Mouse (Mus musculus): ENCODE results near the gene Trim80. TPM values are rescaled to one million over a fixed set of nuclear protein-coding genes. Genes with fewer than 3 reads are reported as not detected.

Trim80 gene
- polyA plus RNA-seq, 1 experiment from 2014 or later, result not detected

DNA sequence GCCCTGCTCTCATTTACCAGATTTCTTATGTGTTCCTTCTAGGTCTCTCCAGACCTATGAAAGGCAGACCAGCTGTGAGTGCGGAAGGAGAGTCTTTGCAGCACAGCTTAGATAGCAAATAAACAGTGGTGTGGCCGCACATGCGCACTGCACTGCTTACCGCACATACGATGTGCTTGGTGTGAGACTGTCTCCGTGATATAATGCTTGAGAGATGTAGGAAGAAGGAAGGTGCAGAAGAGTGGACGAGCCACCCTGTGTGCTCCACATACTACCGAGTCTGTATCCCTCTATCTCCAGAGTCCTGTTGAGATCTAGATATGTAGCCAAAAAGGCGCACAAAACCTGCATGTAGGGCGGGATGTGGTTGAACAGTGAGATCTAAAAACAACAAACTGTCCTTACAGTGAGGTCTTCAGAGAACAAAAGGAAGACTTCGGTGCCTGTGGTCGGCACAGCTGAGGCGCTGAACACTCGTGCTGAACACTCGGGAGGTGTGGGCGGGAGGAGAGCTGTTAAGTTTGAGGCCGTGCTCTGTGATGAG is 33.4 kb upstream of the Trim80 start:
- no peak overlapping the region for H3K4me2 ChIP-seq (ENCODE audit: low read length)
- H3K27ac ChIP-seq (ENCODE audit: low read length), result no peak overlapping the region
- no peaks in the 10 kb centered on the region for H3K27me3 ChIP-seq (replicated peaks; ENCODE audit: control insufficient read depth, insufficient read depth, low read length)
- H3K36me3 ChIP-seq (ENCODE audit: control insufficient read depth, insufficient read depth), result no peaks in the 10 kb centered on the region
- no peak for ATAC-seq
- WGBS, result 93% methylated on average over 17 of the region's 17 CpGs
- H3K9me3 ChIP-seq (ENCODE audit: control insufficient read depth, low read length), result no peaks in the 10 kb centered on the region
- no peak overlapping the region for H3K4me3 ChIP-seq (replicated peaks; ENCODE audit: low read length)
- H3K9ac ChIP-seq (replicated peaks; ENCODE audit: low read depth, low read length), result no peak overlapping the region
- peaks cover 29% of the 10 kb centered on the region for H3K4me1 ChIP-seq (replicated peaks; ENCODE audit: control insufficient read depth, insufficient read depth, low read length)

DNA sequence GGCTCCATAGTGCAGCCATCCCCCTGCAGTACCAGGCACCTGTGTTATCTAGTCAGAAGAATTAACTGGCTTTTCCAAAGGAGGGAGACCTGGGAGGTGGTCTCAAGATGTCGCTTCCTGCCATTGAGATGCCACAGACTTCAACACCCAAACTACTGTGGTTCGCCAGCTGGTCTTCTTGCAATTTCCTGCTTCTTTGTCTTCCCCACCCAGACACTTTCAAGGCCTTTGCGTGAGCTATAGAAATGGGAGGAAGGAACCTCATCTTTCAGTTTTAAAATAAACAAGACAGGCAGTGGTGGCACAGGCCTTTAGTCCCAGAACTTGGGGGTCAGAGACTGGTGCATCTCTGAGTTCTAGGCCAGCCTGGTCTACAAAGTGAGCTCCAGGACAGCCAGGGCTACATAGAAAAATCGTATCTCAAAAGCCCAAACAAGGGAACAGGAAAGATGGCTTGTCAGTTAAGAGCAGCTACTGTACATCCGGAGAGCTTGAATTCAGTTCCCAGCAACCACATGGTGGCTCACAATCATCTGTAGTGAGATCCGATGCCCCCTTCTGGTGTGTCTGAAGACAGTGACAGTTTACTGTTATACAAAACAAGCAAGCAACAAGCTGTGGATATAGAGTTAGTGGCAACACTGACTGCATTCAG is 32.0 kb upstream of the Trim80 start:
- Histone ChIP-seq H3K4me1 (replicated peaks; ENCODE audit: control insufficient read depth, insufficient read depth, low read length) (peaks cover 30% of the 10 kb centered on the region), H3K27me3 (replicated peaks; ENCODE audit: control insufficient read depth, insufficient read depth, low read length) (no peaks in the 10 kb centered on the region), H3K27ac (ENCODE audit: low read length) (no peak overlapping the region), H3K4me3 (replicated peaks; ENCODE audit: low read length) (no peak overlapping the region), H3K36me3 (ENCODE audit: control insufficient read depth, insufficient read depth) (no peaks in the 10 kb centered on the region), H3K9ac (replicated peaks; ENCODE audit: low read depth, low read length) (no peak overlapping the region), H3K4me2 (ENCODE audit: low read length) (no peak overlapping the region), H3K9me3 (ENCODE audit: control insufficient read depth, low read length) (no peaks in the 10 kb centered on the region)
- ATAC-seq, result no peak
- WGBS, result 66% methylated on average over 6 of the region's 6 CpGs

DNA sequence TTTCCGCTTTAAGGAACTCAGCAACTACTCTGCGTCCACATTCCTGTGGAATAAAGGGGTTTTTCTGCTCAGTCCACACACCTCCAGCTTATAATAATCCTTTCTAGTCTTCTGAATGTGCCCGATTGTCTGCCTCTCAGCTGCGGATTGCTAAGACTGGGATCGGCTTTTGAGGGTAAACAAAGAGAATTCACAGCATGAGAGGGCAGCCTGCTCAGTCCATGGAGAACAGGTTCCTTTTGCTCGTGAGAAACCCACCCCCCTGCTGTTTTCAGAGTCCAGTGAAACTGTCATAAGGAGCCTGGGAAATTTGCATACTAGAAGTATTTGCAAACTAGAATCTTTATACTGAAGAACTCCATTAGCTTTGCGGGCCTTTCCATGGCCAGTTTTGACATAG is 30.8 kb upstream of the Trim80 start:
- Histone ChIP-seq H3K36me3 (ENCODE audit: control insufficient read depth, insufficient read depth) (no peaks in the 10 kb centered on the region), H3K9me3 (ENCODE audit: control insufficient read depth, low read length) (no peaks in the 10 kb centered on the region), H3K27me3 (replicated peaks; ENCODE audit: control insufficient read depth, insufficient read depth, low read length) (no peaks in the 10 kb centered on the region), H3K4me1 (replicated peaks; ENCODE audit: control insufficient read depth, insufficient read depth, low read length) (peaks cover 29% of the 10 kb centered on the region), H3K9ac (replicated peaks; ENCODE audit: low read depth, low read length) (no peak overlapping the region; the same call in 1 of the 2 replicates), H3K27ac (ENCODE audit: low read length) (peak overlapping the region; percentile 34; the same call in 1 of the 2 replicates), H3K4me2 (ENCODE audit: low read length) (no peak overlapping the region), H3K4me3 (replicated peaks; ENCODE audit: low read length) (no peak overlapping the region)
- no peak for ATAC-seq
- WGBS, result 8% methylated on average over 7 of the region's 7 CpGs

DNA sequence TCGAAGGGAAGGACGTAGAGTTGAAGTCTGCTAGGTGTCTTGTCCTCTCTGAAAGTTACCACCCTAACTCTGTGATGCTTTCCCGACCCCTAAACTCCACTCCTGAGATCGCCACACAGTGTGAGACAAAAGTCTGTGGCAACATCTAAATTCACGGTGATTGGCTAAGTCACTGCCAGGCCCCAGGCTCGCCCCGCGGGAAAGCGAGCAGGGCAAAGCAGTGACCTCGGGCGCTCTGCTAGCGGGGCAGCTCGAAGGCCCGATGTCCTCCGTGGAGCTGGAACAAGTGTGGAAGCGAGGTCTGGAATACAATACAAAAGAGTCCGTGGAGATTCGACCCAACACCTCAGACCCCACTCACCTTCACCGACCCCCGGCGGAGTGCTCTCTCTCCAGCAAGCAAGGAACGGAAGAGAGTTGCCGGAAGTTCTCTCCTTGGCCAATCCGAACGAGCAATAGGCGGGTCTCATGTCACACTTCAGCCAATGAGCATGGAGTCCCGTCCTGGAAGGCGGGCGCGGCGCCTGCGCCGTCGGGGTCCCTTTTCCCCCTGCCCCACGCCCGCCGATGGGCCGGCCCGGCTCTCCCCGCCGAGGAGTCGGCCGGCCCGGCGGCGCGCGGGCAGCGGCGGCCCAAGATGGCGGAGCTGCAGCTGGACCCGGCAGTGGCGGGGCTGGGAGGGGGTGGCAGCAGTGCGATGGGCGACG is 20.7 kb upstream of the Trim80 start, which contains the start of the genes Atp5h and Kctd2:
Atp5h (minus strand) TSS at position 432 of the 707 bp plus-strand sequence.
Kctd2 (plus strand) TSS at position 598 of the 707 bp plus-strand sequence.
- no peaks in the 10 kb centered on the region for H3K27me3 ChIP-seq (replicated peaks; ENCODE audit: control insufficient read depth, insufficient read depth, low read length)
- peaks cover 21% of the 10 kb centered on the region for H3K4me1 ChIP-seq (replicated peaks; ENCODE audit: control insufficient read depth, insufficient read depth, low read length)
- H3K4me2 ChIP-seq (ENCODE audit: low read length), result peak within 1 kb of the TSS; percentile 88
- under 1% methylated on average over 55 of the region's 56 CpGs for WGBS
- peak within 1 kb of the TSS; percentile 81 for H3K27ac ChIP-seq (ENCODE audit: low read length)
- peak within 1 kb of the TSS; percentile 93 for H3K9ac ChIP-seq (replicated peaks; ENCODE audit: low read depth, low read length)
- peak within 1 kb of the TSS; percentile 85 for H3K4me3 ChIP-seq (replicated peaks; ENCODE audit: low read length)
- peak; percentile 99 for ATAC-seq
- peaks cover 5% of the 10 kb centered on the region; the same call in 1 of the 2 replicates for H3K36me3 ChIP-seq (ENCODE audit: control insufficient read depth, insufficient read depth)
- H3K9me3 ChIP-seq (ENCODE audit: control insufficient read depth, low read length), result no peaks in the 10 kb centered on the region

DNA sequence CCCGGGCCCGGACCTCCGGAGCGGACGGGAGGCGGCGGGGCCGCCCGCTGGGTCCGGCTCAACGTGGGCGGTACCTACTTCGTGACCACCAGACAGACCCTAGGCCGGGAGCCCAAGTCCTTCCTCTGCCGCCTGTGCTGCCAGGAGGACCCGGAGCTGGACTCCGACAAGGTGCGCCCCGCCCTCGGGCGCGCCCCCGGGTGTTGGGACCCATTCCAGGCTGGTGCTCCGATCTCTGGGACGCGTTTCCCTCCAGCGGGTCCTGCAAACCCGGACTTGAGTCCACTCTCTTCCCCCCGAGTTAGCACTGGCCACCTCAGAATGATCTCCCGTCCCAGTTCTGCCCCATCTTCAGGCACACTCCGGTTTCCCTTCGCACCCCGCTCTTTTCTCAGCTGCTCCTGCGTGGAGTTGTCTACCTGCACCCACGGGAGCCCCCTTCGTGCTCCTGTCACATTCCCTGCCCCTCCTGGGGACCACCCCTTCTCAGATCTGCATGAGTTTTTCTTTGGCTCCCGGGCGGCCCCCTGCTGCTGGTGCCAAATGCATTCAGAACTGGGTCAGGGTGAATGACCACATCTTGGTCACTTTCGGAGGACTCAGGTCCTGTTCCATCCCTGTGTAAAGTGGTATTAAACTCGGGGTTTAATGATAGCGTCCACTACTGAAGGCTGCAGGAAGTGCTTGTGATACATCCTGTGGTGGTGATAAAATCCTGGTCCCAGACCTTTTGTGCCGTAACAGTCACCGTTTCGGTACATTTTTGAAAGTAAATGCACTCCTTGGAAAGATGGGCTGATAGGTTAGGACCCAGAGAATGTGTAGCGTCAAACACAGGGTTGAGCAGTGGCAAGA is 19.8 kb upstream of the Trim80 start:
- peak overlapping the region; percentile 88 for H3K4me2 ChIP-seq (ENCODE audit: low read length)
- WGBS, result 2% methylated on average over 45 of the region's 45 CpGs
- H3K36me3 ChIP-seq (ENCODE audit: control insufficient read depth, insufficient read depth), result peaks cover 4% of the 10 kb centered on the region; the same call in 1 of the 2 replicates
- H3K9me3 ChIP-seq (ENCODE audit: control insufficient read depth, low read length), result no peaks in the 10 kb centered on the region
- peak overlapping the region; percentile 81 for H3K27ac ChIP-seq (ENCODE audit: low read length)
- H3K9ac ChIP-seq (replicated peaks; ENCODE audit: low read depth, low read length), result peak overlapping the region; percentile 93
- peaks cover 21% of the 10 kb centered on the region for H3K4me1 ChIP-seq (replicated peaks; ENCODE audit: control insufficient read depth, insufficient read depth, low read length)
- peak overlapping the region; percentile 85 for H3K4me3 ChIP-seq (replicated peaks; ENCODE audit: low read length)
- ATAC-seq, result peak; percentile 43; the same call in 1 of the 2 replicates
- H3K27me3 ChIP-seq (replicated peaks; ENCODE audit: control insufficient read depth, insufficient read depth, low read length), result no peaks in the 10 kb centered on the region

DNA sequence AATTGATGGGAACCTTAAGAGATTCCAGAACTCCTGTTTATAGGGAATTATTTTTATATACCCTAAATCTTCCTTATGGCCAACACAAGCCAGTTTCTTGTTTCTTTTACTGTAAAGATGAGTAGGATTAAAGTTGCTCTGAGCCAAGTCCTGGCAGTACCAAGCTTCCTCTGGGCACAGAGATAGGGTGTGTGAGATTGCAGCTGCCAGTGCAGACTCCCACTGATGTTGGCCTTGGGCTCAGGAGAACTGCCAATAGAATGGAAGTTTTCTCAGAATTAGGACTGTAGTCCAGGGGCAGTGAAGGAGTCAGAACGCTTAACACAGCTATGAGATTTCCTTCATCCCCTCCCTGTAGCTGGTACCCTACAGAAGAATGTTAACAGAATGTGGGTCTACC is 19.0 kb upstream of the Trim80 start:
- peaks cover 3% of the 10 kb centered on the region; the same call in 1 of the 2 replicates for H3K36me3 ChIP-seq (ENCODE audit: control insufficient read depth, insufficient read depth)
- 57% methylated on average over 1 of the region's 1 CpGs for WGBS

DNA sequence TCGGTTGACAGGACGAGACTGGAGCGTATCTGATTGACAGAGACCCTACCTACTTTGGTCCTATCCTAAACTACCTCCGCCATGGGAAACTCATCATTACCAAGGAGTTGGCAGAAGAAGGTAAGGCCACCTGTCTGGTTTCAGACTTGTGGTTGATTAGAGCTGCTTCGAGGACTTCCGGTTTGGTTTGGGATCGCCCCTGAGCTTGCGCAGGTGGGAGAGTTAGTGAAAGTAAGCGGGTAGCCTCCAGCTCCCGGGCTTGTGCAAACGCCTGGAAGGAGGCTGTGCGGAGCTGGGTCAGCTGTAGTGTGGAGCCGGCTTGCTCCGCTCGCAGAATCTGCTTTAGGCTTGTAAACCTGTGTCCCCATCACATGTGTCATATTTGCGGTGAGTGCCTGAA is 18.4 kb upstream of the Trim80 start:
- ATAC-seq, result no peak
- peaks cover 21% of the 10 kb centered on the region for H3K4me1 ChIP-seq (replicated peaks; ENCODE audit: control insufficient read depth, insufficient read depth, low read length)
- H3K9ac ChIP-seq (replicated peaks; ENCODE audit: low read depth, low read length), result no peak overlapping the region
- no peak overlapping the region for H3K4me2 ChIP-seq (ENCODE audit: low read length)
- H3K36me3 ChIP-seq (ENCODE audit: control insufficient read depth, insufficient read depth), result peaks cover 3% of the 10 kb centered on the region; the same call in 1 of the 2 replicates
- no peak overlapping the region for H3K27ac ChIP-seq (ENCODE audit: low read length)
- H3K9me3 ChIP-seq (ENCODE audit: control insufficient read depth, low read length), result no peaks in the 10 kb centered on the region
- 89% methylated on average over 16 of the region's 16 CpGs for WGBS
- H3K27me3 ChIP-seq (replicated peaks; ENCODE audit: control insufficient read depth, insufficient read depth, low read length), result no peaks in the 10 kb centered on the region
- H3K4me3 ChIP-seq (replicated peaks; ENCODE audit: low read length), result no peak overlapping the region

More for the DNA sequence above, 19.0 kb upstream of the Trim80 start:
- Histone ChIP-seq H3K27me3 (replicated peaks; ENCODE audit: control insufficient read depth, insufficient read depth, low read length) (no peaks in the 10 kb centered on the region), H3K27ac (ENCODE audit: low read length) (no peak overlapping the region), H3K4me3 (replicated peaks; ENCODE audit: low read length) (no peak overlapping the region; the same call in 1 of the 2 replicates), H3K4me2 (ENCODE audit: low read length) (peak overlapping the region; percentile 88), H3K9me3 (ENCODE audit: control insufficient read depth, low read length) (no peaks in the 10 kb centered on the region), H3K4me1 (replicated peaks; ENCODE audit: control insufficient read depth, insufficient read depth, low read length) (peaks cover 21% of the 10 kb centered on the region), H3K9ac (replicated peaks; ENCODE audit: low read depth, low read length) (no peak overlapping the region)
- no peak for ATAC-seq

DNA sequence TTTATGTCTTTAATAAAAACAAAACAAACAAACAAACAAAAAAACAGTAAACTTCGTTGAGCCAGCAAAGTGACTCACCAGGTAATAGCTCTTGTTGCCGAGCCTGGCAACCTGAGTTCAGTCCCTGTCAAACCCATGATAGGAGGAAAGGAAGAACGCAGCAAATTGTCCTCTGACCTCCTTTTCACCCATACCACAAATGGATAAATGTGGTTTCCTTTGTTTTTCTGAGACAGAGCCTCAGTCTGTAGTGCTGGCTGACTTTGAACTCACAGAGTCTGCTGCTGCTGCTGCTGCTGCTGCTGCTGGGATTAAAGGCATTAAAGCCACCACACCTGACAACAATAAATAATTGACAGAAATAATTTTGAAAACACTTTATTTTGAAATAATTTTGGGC is 17.3 kb upstream of the Trim80 start:
- ATAC-seq, result no peak
- H3K4me1 ChIP-seq (replicated peaks; ENCODE audit: control insufficient read depth, insufficient read depth, low read length), result peaks cover 26% of the 10 kb centered on the region
- no peak overlapping the region for H3K27ac ChIP-seq (ENCODE audit: low read length)
- H3K9ac ChIP-seq (replicated peaks; ENCODE audit: low read depth, low read length), result no peak overlapping the region
- H3K36me3 ChIP-seq (ENCODE audit: control insufficient read depth, insufficient read depth), result peaks cover 3% of the 10 kb centered on the region; the same call in 1 of the 2 replicates
- H3K9me3 ChIP-seq (ENCODE audit: control insufficient read depth, low read length), result no peaks in the 10 kb centered on the region
- H3K4me2 ChIP-seq (ENCODE audit: low read length), result no peak overlapping the region
- WGBS, result 79% methylated on average over 3 of the region's 3 CpGs
- no peak overlapping the region for H3K4me3 ChIP-seq (replicated peaks; ENCODE audit: low read length)
- no peaks in the 10 kb centered on the region for H3K27me3 ChIP-seq (replicated peaks; ENCODE audit: control insufficient read depth, insufficient read depth, low read length)

Data from forebrain, embryonic 16.5 days (tissue).